17 mouse cellular contexts compared by ENCODE assay signal in genomic region chr13:54798740-54799139, GRCm38 (mm10). TPM values are rescaled to one million over a fixed set of nuclear protein-coding genes. Genes with fewer than 3 reads are reported as not detected.
A peak's percentile ranks its signal among the peaks of the same experiment; 100 is the strongest.
DNase-seq lines count a peak whose midpoint lies in the region.
"Had no signal": no experiment of that assay in that cellular context is flagged by ENCODE, and none has a peak within 500 bp of the region (broad histone marks: within the 10 kb centered on the region; RNA-seq: fewer than 3 reads in every experiment).

No protein-coding gene starts in this region.

- DNase-seq in layer of hippocampus, adult 11-12 months (ENCODE audit: low spot score): peak; percentile 64
- no peak for DNase-seq in layer of hippocampus, adult 9-10 months (ENCODE audit: low spot score)
- peak; percentile 72 for DNase-seq in brain, adult 2 months (ENCODE audit: low read depth, low spot score)
- DNase-seq in layer of hippocampus, adult 8-10 months (ENCODE audit: low spot score in 2 of 2): peak; percentile 75 to 79
- peak; percentile 60 for DNase-seq in right cerebral cortex, postnatal 14 days
- no peak for DNase-seq in natural killer cell, adult 2 months (ENCODE audit: low spot score in 2 of 2)
- DNase-seq in heart, postnatal 4 days: no peak
- DNase-seq: cerebellum, postnatal 14 days; embryo, embryonic 11 days; heart, adult 18-20 months; kidney, adult 8-10 months; kidney, postnatal 4 days; liver, embryonic 13.5 days; midbrain, embryonic 14.5 days; retina, postnatal 1 day had no signal

RNA-seq across cellular contexts. Expression of gene Tspan17, which starts 9.6 kb away (rescaled TPM):
- total RNA-seq in layer of hippocampus, adult 8-10 months (2022): 10 to 100 TPM; 79.3 to 92.1 (median 82.9) TPM
- 10 to 100 TPM in 1 of 2 experiments, 1 to 10 TPM in 1; 9.1 to 12.8 TPM for total RNA-seq in heart, postnatal 4 days (2021)

RNA-seq across cellular contexts. Expression of gene Eif4e1b, which starts 14.9 kb away (rescaled TPM):
- total RNA-seq in layer of hippocampus, adult 8-10 months (2022): under 1 TPM in 1 of 4 experiments, not detected in 3; 0.35 TPM
- total RNA-seq in heart, postnatal 4 days (2021): not detected
- total RNA-seq: adrenal gland, postnatal 4 days; gastrocnemius, adult 8-10 months; heart, adult 18-20 months had no signal

RNA-seq across cellular contexts. Expression of gene Sncb, which starts 32.3 kb away (rescaled TPM):
- 100 to 1,000 TPM; 652 to 713 (median 673) TPM for total RNA-seq in layer of hippocampus, adult 8-10 months (2022)
- not detected for total RNA-seq in heart, postnatal 4 days (2021)
- total RNA-seq: heart, adult 18-20 months had no signal

RNA-seq across cellular contexts. Expression of gene Gprin1, which starts 49.1 kb away (rescaled TPM):
- 100 to 1,000 TPM; 123 to 141 (median 132) TPM for total RNA-seq in layer of hippocampus, adult 8-10 months (2022)
- total RNA-seq in heart, postnatal 4 days (2021): under 1 TPM; 0.10 to 0.11 TPM
- total RNA-seq: heart, adult 18-20 months had no signal

Comparison
In these comparisons a context has a peak if more than half of its experiments do, and no peak if none do; other contexts are left out.
1. DNase-seq: peak in layer of hippocampus, adult 11-12 months (single experiment), brain, adult 2 months (single experiment), layer of hippocampus, adult 8-10 months (2 of 2) and right cerebral cortex, postnatal 14 days (single experiment); none in layer of hippocampus, adult 9-10 months (single experiment), natural killer cell, adult 2 months (0 of 2) and heart, postnatal 4 days (single experiment).
2. RNA of gene Tspan17, which starts 9.6 kb away (total RNA-seq): 79.3 to 92.1 TPM in layer of hippocampus, adult 8-10 months; 9.1 to 12.8 TPM in heart, postnatal 4 days; every median in the first group is over 4 times any median in the second.
3. RNA of gene Sncb, which starts 32.3 kb away (total RNA-seq): 652 to 713 TPM in layer of hippocampus, adult 8-10 months; not detected in heart, postnatal 4 days; every median in the first group is over 100 times any median in the second.